Mouse (Mus musculus) adrenal gland, postnatal 4 days (tissue): Measurements from ENCODE around the gene Nup107. TPM values are rescaled to one million over a fixed set of nuclear protein-coding genes. Genes with fewer than 3 reads are reported as not detected.
"Not testable (repeated sequence)": the region's sequence is repeated elsewhere in the genome, so short reads cannot be mapped to it uniquely, and the experiment has no call there.

Experiments used
- DNase-seq, 2 experiments: peaks; one replicate each; pipeline ENCODE4 v3.0.0; 2021 to 2022; ENCODE audit warnings: low spot score in 2 of 2, mixed read lengths in 2 of 2
- total RNA-seq, 2 experiments: library from RNA; stranded (reverse); gene quantifications; 2 replicates each; pipeline ENCODE4 v1.2.3; 2021

Nup107 gene
- total RNA-seq, 2 experiments from 2014 or later, result 28.7 to 30.2 TPM

DNA sequence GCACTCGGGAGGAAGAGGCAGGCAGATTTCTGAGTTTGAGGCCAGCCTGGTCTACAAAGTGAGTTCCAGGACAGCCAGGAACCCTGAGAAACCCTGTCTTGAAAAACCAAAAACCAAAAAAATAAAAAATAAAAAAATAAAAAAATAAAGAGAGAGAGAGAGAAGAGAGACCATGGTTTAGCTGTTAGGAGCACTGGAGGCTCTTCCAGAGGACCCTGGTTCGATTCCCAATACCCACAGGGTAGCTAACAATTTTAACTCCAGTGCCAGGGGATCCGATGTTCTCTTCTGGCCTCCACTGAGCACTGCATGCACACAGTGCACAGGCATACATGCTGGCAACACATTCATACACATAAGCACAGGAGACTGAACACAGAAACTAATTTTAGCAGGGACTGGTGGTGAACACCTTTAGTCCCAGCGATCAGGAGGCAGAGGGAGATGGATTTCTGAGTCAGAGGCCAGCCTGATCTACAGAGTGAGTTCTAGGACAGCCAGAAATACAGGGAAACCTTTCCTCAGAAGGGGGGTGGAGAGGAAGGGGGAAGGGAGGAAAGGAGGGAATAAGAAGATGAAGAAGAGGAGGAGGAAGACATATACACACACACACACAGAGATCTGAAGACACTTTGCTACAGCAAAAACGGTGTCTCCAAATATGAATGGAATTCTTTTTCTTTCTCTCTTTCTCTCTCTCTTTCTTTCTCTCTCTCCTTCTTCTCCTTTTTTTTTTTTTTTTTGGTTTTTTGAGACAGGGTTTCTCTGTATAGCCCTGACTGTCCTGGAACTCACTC, 39.5 kb downstream of the Nup107 start:
- no peak for DNase-seq

DNA sequence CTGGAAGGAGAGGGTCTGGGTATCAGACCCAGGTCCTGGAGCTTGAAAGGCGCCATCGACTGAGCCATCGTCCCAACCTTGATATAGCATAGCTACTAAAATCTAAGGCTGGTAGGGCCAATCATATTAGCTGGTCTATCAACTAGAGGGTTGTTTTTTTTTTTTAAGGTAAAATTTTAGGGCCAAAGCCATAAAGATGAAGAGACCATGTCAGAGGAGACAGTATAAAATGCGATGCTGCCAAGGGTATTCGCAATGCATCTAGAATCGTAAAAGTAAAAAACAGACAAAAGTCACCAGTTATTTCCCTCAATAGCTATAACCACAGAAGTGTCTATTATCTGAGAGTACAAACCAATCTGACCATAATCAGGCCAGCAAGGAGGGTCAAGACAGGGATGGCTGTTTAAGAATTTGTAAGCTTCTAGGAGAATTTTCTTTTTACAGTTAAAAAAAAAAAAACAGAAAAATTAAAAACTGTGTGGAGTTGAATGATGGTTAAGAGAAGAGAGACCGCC, 40.1 kb downstream of the Nup107 start:
- DNase-seq, result no peak

DNA sequence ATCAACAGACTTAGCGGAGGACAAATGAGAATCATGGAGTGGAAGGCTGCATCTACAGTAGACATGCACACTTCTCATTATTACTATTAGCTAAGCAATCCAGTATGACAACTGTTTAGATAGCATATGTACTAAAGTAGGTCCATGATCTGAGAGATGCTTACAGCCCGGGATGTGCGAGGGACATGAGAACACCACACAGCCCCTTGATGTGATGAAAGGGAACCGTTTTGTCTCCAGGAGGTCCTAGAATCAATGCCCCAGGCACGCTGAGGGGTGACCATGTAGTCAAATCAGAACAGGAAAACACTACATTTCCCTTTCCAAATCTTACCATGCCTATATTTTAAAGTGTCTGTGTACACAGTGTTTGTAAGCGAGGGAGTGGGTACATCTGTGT, 40.8 kb downstream of the Nup107 start:
- DNase-seq, result no peak

DNA sequence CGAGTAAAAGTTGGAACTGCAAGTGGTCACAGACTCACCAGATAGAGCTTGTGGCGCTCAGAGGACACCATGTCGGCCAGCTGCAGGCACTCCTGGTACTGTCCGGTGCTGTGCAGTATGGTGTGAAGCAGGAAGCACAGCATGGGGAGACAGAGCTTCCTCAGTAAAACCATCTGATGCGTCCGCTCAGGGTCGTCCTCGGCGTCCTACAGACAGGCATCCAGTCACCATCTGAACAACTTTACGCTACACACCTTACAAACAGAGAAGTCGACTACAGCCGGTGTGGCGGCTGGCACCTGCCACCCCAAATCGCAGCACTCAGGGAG, 41.3 kb downstream of the Nup107 start:
- DNase-seq, result no peak

DNA sequence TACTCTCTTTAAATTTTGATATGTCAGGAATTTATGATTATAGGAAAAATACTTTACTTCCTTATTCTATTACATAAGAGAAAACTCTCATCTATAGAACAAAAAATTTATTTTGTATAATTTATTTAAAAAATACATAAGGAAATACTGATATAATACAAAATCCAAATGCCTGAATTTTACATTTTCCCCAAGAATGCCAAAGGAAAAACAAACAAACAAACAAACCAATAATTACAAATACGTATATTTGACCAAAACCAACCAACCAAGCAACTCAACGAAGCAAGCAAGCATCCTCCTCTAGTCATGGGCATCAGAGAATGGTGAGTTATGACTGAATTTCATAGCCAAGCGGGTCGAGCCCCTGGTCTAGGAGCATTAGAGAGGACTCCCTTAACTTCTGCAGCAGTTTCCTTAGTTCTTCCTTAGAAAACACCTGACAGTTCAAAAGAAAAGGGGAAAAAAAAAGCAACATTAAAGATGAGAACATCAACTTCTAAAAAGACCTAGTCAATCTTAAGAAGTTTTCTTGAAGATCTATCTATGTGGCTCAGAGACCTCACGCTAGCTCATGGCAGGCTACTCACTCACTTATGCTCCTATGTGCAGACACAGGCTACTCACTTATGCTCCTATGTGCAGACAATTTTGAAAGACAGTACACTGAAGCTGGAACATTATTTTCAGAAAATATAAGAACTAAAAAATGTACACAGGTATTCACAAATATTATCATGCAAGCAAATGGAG, 41.8 kb downstream of the Nup107 start:
- DNase-seq, result no peak

DNA sequence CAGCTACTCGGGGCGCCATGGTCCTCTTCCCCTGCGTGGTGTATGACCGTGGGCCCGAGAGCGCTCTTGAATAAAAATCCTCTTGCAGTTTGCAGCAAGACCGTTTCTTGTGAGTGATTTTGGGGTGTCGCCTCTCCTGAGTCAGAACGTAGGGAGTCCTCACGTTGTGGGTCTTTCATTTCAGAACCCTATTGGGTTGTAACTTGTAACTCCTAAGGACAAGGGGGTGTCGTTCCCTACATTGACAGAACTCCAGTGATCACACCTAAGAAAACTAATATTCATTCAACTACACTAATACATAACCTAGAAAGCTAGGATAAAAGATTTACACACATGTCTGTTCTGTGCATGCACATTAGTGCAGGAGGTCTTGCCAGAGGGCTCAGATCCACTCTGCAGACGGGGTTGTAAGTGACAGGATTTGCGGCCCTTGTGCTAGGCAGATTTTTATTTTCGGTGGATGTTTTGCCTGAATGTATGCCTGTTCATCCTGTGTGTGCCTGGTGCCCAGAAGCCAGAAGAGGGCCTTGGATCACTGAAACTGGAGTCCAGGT, 42.6 kb downstream of the Nup107 start:
- no peak for DNase-seq

DNA sequence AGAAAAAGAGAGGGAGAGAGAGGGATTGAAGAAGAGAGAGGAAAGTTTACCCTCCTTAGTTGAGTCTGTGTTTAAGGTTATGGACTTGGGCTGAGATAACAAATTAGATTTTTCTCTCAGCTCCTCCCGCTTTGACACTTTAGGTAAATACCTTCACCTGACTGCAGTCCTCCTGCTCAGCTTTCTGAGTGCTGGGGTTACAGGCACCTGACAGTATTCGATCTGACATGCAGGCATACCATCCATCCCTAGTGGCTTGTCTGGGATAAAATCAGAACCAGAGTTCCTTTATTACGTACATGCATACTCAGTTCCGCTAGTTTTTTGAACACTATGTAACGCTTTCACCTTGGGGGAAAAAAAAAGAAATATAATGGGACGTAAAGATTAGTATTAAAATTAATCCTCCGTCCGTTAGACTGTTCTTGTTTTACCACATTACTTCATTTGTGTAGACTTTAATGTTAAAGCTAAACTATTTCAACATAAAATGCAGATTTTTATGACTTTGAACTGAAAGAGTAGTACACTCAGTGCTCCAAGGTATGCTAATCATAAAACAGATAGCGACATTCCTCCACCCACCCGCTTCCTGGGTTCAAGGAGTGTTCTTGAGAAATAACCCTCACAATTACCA, 43.3 kb downstream of the Nup107 start:
- no peak for DNase-seq

DNA sequence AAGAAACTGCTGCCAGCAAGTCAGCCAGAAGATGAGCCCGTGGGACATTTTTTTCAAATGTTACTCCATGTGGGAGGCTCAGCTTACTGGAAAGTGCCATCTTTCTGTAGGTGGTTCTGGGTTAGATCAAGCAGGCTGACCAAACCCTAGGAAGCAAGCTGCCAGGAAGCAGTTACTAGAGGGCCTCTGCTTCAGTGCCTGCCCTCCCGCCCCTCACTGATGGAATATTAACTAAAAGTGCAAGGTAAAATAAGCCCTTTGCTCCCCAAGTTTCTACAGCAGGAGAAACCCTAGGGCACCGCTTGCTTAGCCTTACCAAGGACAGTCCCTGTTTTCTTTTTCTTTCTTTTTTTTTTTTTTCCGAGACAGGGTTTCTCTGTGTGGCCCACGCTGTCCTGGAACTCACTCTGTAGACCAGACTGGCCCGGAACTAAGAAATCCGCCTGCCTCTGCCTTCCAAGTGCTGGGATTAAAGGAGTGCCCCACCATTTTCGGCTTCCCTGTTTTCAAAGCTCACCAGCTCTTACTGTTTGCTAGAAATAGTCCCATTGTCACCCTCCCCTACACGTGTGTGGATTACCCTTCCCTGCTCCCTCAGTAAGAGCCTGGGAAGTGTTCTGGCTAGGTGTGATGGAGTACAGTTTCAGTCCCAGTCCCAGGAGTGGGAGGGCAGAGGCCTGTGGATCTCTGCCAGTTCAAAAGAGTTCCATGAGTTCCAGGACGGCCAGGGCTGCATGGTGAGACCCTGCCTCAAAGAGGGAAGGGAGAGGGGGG, 44.0 kb downstream of the Nup107 start:
- no peak for DNase-seq

DNA sequence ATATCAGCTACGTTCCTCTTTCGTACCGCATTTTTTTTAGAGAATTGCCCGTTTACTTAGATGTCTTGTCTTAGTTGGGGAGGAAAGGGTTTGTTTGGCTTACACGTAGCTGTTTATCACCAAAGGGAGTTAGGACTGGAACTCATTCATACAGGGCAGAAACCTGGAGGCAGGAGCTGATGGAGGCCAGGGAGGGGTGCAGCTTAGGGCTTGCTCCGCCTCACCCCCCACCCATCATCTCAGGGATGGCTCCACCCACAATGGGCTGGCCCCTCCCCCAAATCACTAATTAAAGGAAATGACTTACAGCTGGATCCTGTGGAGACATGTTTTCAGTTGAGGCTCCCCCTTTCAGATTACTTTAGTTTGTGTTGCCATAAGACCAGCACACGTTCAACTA, 44.8 kb downstream of the Nup107 start:
- DNase-seq, result no peak

DNA sequence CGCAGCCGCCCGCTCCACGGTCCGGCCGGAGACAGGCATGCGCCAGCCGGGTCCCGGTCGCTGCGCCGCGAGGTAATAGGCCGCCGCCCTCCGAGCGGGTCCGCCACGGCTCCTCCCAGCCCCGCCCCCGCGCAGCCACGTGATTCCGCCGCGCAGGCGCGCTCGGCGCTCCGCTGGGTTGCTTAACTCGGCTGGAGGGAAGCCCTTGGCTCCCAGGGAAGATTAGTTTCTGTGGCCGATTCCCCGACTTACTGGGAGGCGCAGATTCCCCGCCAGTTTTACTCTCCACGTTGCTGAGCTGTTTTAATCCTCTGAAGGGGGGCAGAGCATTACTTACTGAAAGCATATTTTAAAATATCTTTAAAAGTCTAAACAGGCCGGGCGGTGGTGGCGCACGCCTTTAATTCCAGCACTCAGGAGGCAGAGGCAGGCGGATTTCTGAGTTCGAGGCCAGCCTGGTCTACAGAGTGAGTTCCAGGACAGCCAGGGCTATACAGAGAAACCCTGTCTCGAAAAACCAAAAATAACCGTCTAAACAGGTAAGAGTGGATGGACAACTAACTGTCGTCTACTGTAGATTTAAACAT, 46.1 kb downstream of the Nup107 start, which contains the start of gene Slc35e3:
Gene Slc35e3, minus strand, starts transcription at position 69 of the 587 bp plus-strand sequence.
- peak; percentile 93 for DNase-seq

DNA sequence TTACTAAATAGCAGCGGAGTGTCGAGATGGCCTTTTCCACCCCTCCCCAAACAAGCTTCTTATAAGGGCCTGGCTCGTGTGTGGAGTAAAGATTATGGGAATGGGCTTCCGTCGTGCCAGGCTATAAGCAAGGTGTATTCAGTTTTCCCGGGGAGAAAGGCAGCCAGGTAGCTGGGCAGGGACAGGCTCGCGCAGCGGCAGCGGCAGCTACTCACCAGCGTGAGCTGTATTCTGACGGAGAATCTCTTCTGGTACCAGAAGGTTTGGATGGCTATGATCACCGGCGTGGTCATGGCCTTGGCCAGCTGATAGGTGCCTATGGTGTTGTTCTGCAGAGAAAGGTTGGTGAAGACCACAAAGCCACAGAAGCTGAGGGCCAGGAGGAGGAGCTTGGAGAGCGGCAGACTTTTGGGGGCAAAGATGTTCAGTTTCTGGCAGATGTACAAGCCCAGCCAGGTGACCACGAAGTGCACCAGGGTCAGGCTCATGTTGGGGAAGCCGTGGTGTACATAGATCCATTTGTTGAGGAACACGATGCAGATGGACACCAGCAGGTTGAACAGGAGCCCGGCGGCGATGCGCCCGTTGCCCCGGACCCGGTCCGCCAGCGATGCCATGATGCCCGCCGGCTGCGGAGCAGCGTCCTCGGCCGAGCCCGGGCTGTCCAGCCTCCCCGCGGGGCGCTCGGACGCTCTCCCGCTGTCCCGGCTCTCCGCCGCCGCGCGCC, 46.8 kb downstream of the Nup107 start:
- DNase-seq, result not testable (repeated sequence)

DNA sequence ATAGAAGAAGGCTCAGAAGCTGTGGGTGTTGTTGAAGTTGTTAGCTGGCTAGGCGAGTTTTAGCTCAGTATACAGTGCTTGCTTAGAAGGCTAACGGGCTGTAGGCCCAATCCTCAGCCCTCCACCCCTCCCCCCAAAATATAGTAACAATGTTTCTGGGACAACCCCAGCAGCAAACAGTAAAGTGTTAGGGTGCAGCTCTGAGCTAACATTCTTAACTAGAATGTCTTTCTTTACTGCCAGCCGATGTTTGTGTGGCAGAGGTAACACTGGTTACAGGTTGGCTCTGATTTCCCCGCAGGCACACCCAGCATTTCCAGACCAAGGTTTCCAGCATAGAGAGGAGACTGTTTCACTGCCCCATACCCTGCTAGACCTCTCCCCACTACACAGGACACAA, 48.6 kb downstream of the Nup107 start:
- DNase-seq, result no peak

DNA sequence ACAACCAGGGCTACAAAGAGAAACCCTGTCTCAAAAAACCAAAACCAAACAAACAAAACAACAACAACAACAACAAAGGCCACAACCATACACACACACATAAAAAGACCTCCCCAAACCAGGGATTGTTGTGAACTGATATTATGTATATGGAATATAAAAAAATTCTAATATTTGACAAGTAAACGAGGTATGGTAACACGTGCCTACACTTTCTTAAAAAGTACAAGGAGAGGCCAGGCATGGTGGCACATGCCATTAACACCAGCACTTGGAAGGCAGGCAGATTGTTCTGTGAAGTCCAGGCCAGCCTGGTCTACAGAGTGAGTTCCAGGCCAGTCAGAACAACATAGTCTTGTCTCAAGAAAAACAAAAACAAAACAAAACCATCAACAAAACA, 49.3 kb downstream of the Nup107 start:
- DNase-seq, result no peak

DNA sequence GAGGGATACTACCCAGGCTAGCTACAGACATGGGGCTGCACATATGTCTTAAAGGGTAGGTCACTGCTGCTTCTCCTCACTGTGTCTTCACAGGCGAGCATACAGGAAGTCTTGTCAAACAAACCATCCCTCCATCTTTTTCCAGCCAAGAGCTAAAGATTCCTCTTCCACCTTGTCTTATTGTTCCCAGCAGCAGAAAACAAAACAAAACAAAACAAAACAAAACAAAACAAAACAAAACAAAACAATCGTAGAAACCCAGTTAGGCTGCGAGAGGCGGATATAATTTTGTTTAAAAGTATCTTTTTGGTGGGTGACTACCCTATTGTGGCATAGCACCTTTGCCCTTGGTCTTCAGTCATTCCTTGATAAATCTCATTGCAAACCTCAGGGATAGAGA, 49.9 kb downstream of the Nup107 start:
- no peak for DNase-seq

DNA sequence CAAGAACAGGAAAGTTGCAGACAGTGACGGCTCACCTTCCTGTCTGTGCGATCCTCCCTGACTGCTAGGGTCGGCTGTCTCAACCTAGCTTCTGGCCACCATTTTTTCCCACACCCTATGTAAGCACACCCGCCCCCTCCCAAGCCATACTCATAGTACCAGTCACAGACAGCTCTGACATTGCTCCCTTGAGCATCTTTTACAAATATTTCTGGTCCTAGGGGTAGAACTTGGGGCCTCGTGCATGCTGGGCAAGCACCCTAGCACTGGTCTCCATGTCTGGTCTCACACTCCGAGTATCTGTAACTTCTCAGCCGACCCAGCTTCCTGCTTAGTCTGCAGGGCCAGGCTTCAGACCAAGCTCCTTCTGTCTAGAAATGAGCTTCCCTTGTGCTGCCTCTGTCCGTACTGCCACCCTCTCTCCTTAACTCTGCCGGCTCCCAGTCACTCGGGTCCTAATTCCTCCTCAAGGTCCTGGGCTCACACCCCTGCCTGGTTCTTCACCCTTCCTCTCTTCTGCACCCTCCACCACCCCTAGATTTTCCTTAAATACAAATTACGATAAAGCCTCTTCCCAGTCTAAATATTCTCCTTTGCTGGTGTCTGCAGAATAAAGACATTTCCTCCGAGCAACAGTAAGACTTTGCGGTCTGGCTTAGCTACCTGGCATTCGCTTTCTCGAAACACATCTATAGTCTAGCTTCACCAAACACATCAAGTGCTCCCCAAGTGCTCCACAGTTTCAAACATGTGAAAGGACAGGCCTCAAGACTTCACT, 50.6 kb downstream of the Nup107 start:
- DNase-seq, result no peak

DNA sequence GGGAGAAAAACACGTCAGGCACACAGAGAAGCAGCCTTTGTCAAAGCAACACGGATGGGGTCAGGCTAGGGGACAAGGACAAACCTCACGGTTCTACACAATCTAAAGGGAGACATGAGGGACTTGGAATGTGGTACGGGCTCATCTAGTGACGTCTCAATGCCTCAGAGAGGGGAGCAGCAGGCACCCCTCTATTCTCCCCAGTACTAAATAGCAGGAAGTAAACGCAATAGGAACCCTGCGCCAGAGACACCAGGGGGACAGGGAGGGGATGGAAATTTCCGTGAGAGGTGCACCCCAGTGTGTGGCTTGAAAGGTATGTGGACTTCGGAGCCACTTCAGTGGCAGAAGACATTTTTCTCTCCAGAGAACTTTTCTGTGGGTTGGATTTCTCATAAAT, 51.6 kb downstream of the Nup107 start:
- no peak for DNase-seq

DNA sequence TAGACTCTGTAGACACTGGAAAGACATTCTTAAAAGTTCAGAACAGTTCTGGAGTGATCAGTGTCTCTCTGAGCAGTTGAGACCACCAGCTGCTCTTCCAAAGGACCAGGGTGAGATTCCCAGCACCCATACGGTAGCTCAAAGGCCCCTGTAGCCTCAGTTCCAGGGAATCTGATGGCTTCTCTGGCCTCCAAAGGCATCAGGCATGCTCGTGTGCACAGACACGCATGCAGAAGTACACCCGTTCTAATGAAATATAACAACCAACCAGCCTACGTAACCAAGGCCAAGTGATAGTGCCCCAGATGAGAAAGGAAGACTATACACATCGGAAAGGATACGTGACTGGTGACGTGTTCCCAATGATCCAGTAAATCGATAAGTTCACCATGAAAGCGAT, 52.3 kb downstream of the Nup107 start:
- no peak for DNase-seq

DNA sequence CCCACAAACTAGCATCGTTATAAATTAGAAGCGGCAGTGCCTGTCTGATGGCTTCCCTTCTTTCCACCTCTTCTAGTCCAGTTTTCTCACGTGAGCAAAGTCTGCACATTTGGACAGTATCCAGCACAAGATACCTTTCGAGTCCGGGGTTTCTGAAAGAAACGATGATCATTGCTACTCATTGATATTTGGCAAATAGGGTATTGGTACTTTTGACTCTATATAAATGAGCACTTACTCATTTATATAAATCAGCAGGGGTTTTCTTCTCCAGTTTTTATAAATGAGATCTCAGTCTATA, 52.9 kb downstream of the Nup107 start:
- no peak for DNase-seq

DNA sequence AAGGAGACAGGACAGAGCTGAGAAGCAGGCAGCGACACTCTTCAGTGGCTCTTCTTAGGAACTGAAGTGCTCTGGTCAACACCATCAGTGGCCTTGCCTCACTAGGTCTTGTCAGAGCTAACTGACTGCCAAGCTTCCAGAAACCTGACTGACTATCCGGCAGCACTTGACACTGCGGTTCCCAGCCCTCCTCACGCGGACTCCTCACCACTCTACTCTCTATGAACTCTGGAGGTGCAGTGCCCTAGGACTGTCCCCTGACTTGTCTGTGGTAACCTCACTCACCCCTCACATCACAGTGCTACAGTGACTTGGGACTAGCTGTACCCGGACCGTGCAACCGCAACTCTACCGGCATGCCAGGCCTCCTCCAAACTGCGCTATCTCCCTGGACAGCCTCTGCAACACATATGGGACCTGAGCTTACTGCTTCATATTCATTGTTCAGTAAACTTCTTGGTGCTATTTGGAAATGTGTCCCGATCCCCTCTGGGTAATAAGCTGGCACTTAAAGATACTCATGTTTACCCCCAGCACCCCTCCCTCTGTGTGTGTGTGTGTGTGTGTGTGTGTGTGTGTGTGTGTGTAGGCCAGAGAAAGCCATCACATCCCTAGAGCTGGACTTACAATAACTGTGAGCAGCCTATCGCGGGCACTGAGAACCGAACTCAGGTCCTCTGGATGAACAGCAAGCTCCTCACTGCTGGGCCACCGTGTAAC, 53.4 kb downstream of the Nup107 start:
- DNase-seq, result no peak
